Mouse (Mus musculus) CH12.LX (cell line): ENCODE measurements at regions not wholly inside any gene's neighbourhood (a gene's known extent, or its start where the extent isn't known, plus 50 kb on each side); places are given as distances from the start of the nearest gene placed in this dataset.

ENCODE experiments used
- DNase-seq: peaks from one replicate; pipeline ENCODE4 v3.0.0-alpha.2; 2013; ENCODE audit errors: extremely low read depth
- H3K27ac ChIP-seq: 2 replicates; pipeline ENCODE4 v1.5.1; 2012; ENCODE audit warnings: low read depth, mild to moderate bottlenecking, control low read depth, moderate library complexity; ENCODE audit not compliant: insufficient read depth
- H3K27me3 ChIP-seq: replicated peaks from 2 replicates; pipeline ENCODE3; 2012; ENCODE audit warnings: inconsistent platforms
- H3K36me3 ChIP-seq, 2 experiments: replicated peaks in 1 of 2; 2 replicates each; pipeline versions ENCODE3 to v1.6.1; 2012; ENCODE audit warnings: inconsistent platforms in 1 of 2, low read length in 1 of 2, mild to moderate bottlenecking in 1 of 2, mixed read lengths in 1 of 2, moderate library complexity in 1 of 2; ENCODE audit not compliant: control insufficient read depth in 1 of 2, insufficient read depth in 1 of 2
- H3K4me1 ChIP-seq, 2 experiments: 2 replicates each; pipeline ENCODE4 v1.6.1; 2012; ENCODE audit warnings: inconsistent platforms in 1 of 2, moderate library complexity in 1 of 2; ENCODE audit not compliant: insufficient read depth in 2 of 2, control insufficient read depth in 1 of 2
- H3K4me2 ChIP-seq: 2 replicates; pipeline ENCODE4 v1.6.1; 2012; ENCODE audit warnings: low read depth, mild to moderate bottlenecking, control low read depth; ENCODE audit not compliant: poor library complexity, insufficient read depth, severe bottlenecking
- H3K4me3 ChIP-seq, 3 experiments: fragments of 150-350 bp in 1 of 3; sonication (generic) in 1 of 3; replicated peaks in 1 of 3; 2 replicates each; pipeline versions ENCODE3 to v1.5.1; 2011 to 2012; ENCODE audit warnings: low read depth in 2 of 3, low read length in 2 of 3, mild to moderate bottlenecking in 2 of 3, moderate library complexity in 2 of 3, control low read depth in 1 of 3, improper control_type of control experiment in 1 of 3, inconsistent platforms in 1 of 3, mixed read lengths in 1 of 3; ENCODE audit not compliant: poor library complexity in 1 of 3
- H3K79me2 ChIP-seq: replicated peaks from 2 replicates; pipeline ENCODE4 v1.6.1; 2012; ENCODE audit warnings: mild to moderate bottlenecking, moderate library complexity; ENCODE audit not compliant: control insufficient read depth, poor library complexity, insufficient read depth, severe bottlenecking; ENCODE audit errors: extremely low read depth
- H3K9ac ChIP-seq: 2 replicates; pipeline ENCODE4 v1.6.1; 2012; ENCODE audit warnings: low read depth, mild to moderate bottlenecking, control low read depth, moderate library complexity; ENCODE audit not compliant: insufficient read depth
- H3K9me3 ChIP-seq: replicated peaks from 2 replicates; pipeline ENCODE3; 2012; ENCODE audit warnings: low read length, inconsistent platforms, mixed read lengths
- BHLHE40 ChIP-seq: IDR thresholded peaks from 2 replicates; pipeline ENCODE4 v1.6.1; 2011; ENCODE audit warnings: mild to moderate bottlenecking, low read depth, low read length, improper control_type of control experiment
- CHD2 ChIP-seq: IDR thresholded peaks from 2 replicates; pipeline ENCODE4 v1.6.1; 2011; ENCODE audit warnings: low read length, improper control_type of control experiment
- CTCF ChIP-seq, 2 experiments: IDR thresholded peaks in 1 of 2; conservative IDR thresholded peaks in 1 of 2; 2 replicates each; pipeline ENCODE4 v1.5.1; 2011 to 2012; ENCODE audit warnings: low read depth in 2 of 2, low read length in 2 of 2, improper control_type of control experiment in 1 of 2, inconsistent platforms in 1 of 2, mild to moderate bottlenecking in 1 of 2, moderate library complexity in 1 of 2
- EP300 ChIP-seq: IDR thresholded peaks from 2 replicates; pipeline ENCODE4 v1.6.1; 2011; ENCODE audit warnings: low read length, improper control_type of control experiment
- ETS1 ChIP-seq: conservative IDR thresholded peaks from 2 replicates; pipeline ENCODE4 v1.6.1; 2012; ENCODE audit warnings: low read depth, mild to moderate bottlenecking, inconsistent platforms, low read length, improper control_type of control experiment, moderate library complexity
- GABPA ChIP-seq: IDR thresholded peaks from 2 replicates; pipeline ENCODE4 v1.6.1; 2012; ENCODE audit warnings: low read depth, low read length, improper control_type of control experiment, inconsistent platforms; ENCODE audit not compliant: insufficient replicate concordance
- IRF4 ChIP-seq: IDR thresholded peaks from 2 replicates; pipeline ENCODE4 v1.6.1; 2014; ENCODE audit warnings: low read depth, mild to moderate bottlenecking, inconsistent platforms, low read length, improper control_type of control experiment
- JUN ChIP-seq: IDR thresholded peaks from 2 replicates; pipeline ENCODE4 v1.6.1; 2011; ENCODE audit warnings: low read depth, mild to moderate bottlenecking, low read length, improper control_type of control experiment, moderate library complexity; ENCODE audit not compliant: insufficient read depth
- JUND ChIP-seq: conservative IDR thresholded peaks from 2 replicates; pipeline ENCODE4 v1.6.1; 2011; ENCODE audit warnings: low read depth, low read length, improper control_type of control experiment
- KAT2A ChIP-seq: IDR thresholded peaks from 2 replicates; pipeline ENCODE4 v1.6.1; 2012; ENCODE audit warnings: low read length, improper control_type of control experiment, inconsistent platforms; ENCODE audit not compliant: insufficient replicate concordance
- MYC ChIP-seq: IDR thresholded peaks from 2 replicates; pipeline ENCODE4 v1.6.1; 2011; ENCODE audit warnings: low read depth, mild to moderate bottlenecking, improper control_type of control experiment, low read length
- NELFE ChIP-seq: IDR thresholded peaks from 2 replicates; pipeline ENCODE4 v1.6.1; 2011; ENCODE audit warnings: low read depth, low read length, improper control_type of control experiment
- PAX5 ChIP-seq: IDR thresholded peaks from 2 replicates; pipeline ENCODE4 v1.6.1; 2012; ENCODE audit warnings: low read length, inconsistent platforms, mixed read lengths
- RAD21 ChIP-seq: IDR thresholded peaks from 2 replicates; pipeline ENCODE4 v1.6.1; 2011; ENCODE audit warnings: low read depth, mild to moderate bottlenecking, low read length, improper control_type of control experiment, moderate library complexity
- RCOR1 ChIP-seq: conservative IDR thresholded peaks from 2 replicates; pipeline ENCODE4 v1.6.1; 2012; ENCODE audit warnings: low read depth, mild to moderate bottlenecking, inconsistent platforms, low read length, improper control_type of control experiment
- SMC3 ChIP-seq: IDR thresholded peaks from 2 replicates; pipeline ENCODE4 v1.6.1; 2011; ENCODE audit warnings: low read depth, low read length, improper control_type of control experiment
- TBP ChIP-seq: conservative IDR thresholded peaks from 2 replicates; pipeline ENCODE4 v1.6.1; 2011; ENCODE audit warnings: low read depth, low read length, improper control_type of control experiment
- UBTF ChIP-seq: IDR thresholded peaks from 2 replicates; pipeline ENCODE4 v1.6.1; 2012; ENCODE audit warnings: low read depth, mild to moderate bottlenecking, inconsistent platforms, low read length, improper control_type of control experiment, moderate library complexity
- USF1 ChIP-seq: IDR thresholded peaks from 2 replicates; pipeline ENCODE4 v1.6.1; 2014; ENCODE audit warnings: low read depth, mild to moderate bottlenecking, inconsistent platforms, low read length, improper control_type of control experiment
- ZKSCAN1 ChIP-seq: IDR thresholded peaks from 2 replicates; pipeline ENCODE4 v1.6.1; 2012; ENCODE audit warnings: low read depth, inconsistent platforms, low read length, improper control_type of control experiment, borderline replicate concordance
- dilution Hi-C: fragments of 300-500 bp; cut with MboI; formaldehyde crosslinking; loops from 2 replicates; pipeline ENCODE4 v1.14.3; 2020; ENCODE audit warnings: low sequenced_read_pairs; ENCODE audit not compliant: extremely low pct_unique_long_range_greater_than_20kb, extremely low pct_ligation_motif_present
- in situ Hi-C: fragments of 300-500 bp; cut with MboI; formaldehyde crosslinking; loops from 3 replicates; pipeline ENCODE4 v1.14.3; 2019; ENCODE audit warnings: low sequenced_read_pairs, low pct_ligation_motif_present, low pct_unique_long_range_greater_than_20kb, mixed read lengths

- no peak for DNase-seq
- H3K9me3 ChIP-seq = no peaks in the 10 kb centered on the region
- dilution Hi-C loops = no loop called here
- TF ChIP-seq IRF4 = no peak
- no peak for TF ChIP-seq JUND
- no peak for TF ChIP-seq PAX5
- no peak for TF ChIP-seq EP300
- no peak for TF ChIP-seq MYC
- no peak for TF ChIP-seq UBTF
- TF ChIP-seq KAT2A = no peak
- TF ChIP-seq USF1 = no peak
- TF ChIP-seq GABPA = no peak
- no peak for TF ChIP-seq JUN
- no peak for TF ChIP-seq CTCF (conservative IDR thresholded peaks at IDR 0.05 in 1 of 2, IDR thresholded peaks at IDR 0.05 in 1 of 2; ENCODE audit: low read depth in 2 of 2, low read length in 2 of 2)
- no peak for TF ChIP-seq ETS1
- no peak for TF ChIP-seq CHD2
- TF ChIP-seq ZKSCAN1 = no peak
- TF ChIP-seq SMC3 = no peak
- no peak for TF ChIP-seq RCOR1
- TF ChIP-seq BHLHE40 = no peak
- no peak for TF ChIP-seq NELFE
- TF ChIP-seq, all 38 proteins: peak for 0
- Histone ChIP-seq H3K27ac (no peak overlapping the region), H3K9ac (no peak overlapping the region), H3K36me3 (no peaks in the 10 kb centered on the region), H3K79me2 (no peaks in the 10 kb centered on the region), H3K27me3 (peaks cover 22% of the 10 kb centered on the region), H3K4me2 (no peak overlapping the region), H3K4me1 (no peaks in the 10 kb centered on the region), H3K4me3 (no peak overlapping the region)
- in situ Hi-C loops = no loop called here
Observed at GRCm38 (mm10) chr7:93023489-93024130, 56.1 kb upstream of the Fam181b start.

GRCm38 (mm10) chr7:93026231-93026630, 53.4 kb upstream of the Fam181b start:
- dilution Hi-C loops (no loop called here), in situ Hi-C loops (no loop called here)
- Histone ChIP-seq H3K36me3 (no peaks in the 10 kb centered on the region), H3K79me2 (no peaks in the 10 kb centered on the region), H3K4me2 (no peak overlapping the region), H3K9me3 (no peaks in the 10 kb centered on the region), H3K27ac (no peak overlapping the region), H3K27me3 (peaks cover 16% of the 10 kb centered on the region), H3K4me3 (no peak overlapping the region), H3K4me1 (no peaks in the 10 kb centered on the region), H3K9ac (no peak overlapping the region)
- DNase-seq = no peak
- no peak for TF ChIP-seq CHD2
- TF ChIP-seq JUN = no peak
- no peak for TF ChIP-seq RAD21
- TF ChIP-seq TBP = no peak
- TF ChIP-seq USF1 = no peak
